Mouse (Mus musculus) inflammation-experienced regulatory T-cells, adult 16 weeks (primary cell): ENCODE results near the gene Pigyl. TPM values are rescaled to one million over a fixed set of nuclear protein-coding genes. Genes with fewer than 3 reads are reported as not detected.

Source experiments
- polyA plus RNA-seq: library from polyadenylated mRNA; unstranded; fragments of 100-300 nt; shearing (Covaris generic); gene quantifications from one replicate; pipeline ENCODE4 v1.2.1, GENCODE M21; 2017

The Pigyl gene
- 45.4 TPM for polyA plus RNA-seq

DNA sequence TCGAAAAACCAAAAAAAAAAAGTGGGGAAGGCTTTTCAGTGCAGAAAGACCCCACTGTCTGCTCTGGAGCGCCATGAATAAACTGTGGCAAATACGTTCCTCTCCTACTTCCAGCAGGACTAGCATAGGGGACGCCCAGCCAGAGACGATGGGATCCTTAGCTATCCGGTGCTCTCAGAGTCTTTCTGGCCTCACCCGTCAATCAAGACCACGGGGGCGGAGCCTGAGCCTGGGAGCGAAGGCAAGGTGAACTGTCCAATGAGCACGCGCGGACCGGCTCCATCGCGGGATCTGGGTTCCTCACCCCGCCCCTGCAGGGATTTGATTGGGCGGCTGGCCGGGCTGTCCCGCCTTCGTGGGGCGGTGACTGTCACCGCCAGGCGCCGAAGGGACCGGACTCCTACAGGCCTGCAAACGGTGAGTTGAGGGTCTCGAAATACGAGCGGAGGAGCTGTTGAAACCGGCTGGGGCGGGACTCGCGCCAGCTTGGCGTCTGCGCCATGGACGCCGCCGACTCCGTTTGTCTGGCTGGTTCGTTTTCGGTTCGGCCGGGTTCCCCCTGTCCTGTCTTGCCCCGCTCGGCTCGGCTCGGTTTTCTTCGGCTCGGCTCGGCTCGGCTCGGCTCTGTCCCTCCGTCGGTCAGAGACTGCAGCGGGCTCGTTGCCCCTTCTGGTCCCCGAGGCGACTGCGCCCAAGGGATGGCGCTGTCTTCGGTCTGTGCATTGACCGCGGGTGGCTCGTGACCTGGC, at the start of gene Pigyl:
Gene Pigyl (plus strand): TSS at position 350 of the 749 bp plus-strand sequence.

DNA sequence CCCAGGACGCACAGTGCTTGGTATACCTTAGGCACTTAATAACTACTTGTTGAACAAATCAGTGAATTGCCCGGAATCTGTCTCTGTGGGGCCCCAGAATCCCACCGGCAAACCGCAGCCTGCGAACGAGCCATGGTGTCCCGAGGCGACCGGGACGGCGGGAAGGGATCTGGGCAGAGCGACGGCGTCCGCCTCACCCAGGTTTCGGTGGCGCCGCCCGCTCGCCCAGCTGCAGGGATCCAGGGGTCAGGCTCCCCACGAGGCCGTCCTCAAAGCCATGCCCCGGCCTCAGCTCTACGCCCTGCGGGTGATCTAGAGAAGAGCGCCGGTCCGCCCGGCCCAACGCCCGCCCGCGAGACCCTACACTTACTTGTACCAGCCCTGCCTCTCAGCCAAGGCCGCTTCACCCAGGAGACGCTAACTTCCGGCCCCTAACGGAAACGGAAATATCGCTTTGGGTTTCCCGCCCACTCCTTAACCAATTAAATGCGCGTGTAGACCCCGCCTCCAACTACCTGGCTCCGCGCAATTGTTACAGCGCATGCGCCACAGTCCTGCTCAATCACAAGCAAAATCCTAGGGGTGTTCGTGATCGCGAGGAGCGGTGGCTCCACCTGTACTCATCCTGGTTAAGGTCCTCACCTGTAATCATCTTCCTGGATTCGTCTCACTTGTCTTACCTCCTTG, 39.8 kb upstream of the Pigyl start, which contains the start of gene Elof1:
Gene Elof1 (minus strand): TSS at position 433 of the 687 bp plus-strand sequence.

DNA sequence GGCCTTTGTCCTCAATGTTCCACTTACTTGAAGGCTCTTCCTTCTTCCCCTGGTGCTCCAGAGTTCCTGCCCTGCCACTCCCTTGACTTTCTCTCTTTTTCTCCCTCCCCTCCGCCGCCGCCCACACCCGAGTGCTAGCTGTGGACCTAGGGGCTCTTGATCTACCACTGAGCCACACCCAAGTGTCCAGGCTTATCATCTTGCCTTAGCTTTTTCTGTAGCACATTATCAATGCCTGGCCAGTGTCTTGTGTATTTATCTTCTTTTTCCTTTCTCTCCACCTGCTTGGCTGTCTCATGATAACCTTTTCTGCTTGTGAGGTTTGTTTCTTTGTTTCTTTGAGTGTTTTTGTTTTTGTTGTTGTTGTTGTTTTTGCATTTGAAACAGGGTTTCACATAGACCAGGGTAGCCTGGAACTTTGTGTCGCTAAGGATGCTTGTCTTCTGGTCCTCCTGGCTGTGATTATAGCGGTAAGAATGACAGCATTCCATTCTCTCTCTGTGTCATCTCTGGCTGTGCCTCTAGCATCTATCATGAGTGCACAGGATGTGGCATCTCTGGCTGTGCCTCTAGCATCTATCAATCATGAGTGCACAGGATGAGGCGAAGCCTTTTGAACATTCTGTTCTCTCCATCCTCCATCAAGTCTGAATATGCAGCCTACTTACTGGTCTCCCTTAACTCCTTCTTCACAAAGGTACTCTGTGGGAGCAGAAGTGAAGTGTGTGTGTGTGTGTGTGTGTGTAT, 20.8 kb upstream of the Pigyl start, which contains the start of gene Acp5:
Gene Acp5 (minus strand): TSS at position 68 of the 747 bp plus-strand sequence.

DNA sequence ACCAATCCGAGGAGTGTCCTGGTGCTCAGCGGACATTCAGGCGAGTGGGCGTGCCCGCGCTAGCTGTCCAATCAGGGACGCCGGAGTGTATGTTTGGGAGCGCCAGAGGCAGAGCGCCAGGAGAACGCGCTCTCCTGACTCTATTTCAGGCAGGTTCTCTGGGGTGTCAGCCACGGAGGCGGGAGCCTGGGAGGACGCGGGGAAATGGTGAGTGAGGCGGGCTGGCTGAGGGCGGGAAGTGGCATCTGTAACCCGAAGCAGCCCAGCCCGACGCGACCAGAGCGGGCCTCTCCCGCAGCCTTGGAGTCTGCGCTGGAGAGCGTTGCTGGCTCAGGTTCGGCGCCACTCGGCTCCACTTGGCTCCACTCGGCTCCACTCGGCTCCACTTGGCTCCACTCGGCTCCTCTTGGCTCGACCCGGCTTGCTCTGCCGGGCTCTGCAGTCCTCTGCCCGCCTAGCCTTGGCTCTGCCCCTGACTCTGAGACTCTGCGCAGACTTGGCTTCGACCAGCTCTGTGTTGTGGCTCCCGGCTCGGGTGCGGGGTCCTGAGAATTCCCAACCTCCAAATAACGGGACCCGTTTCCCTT, 31.5 kb downstream of the Pigyl start, which contains the start of gene Zfp872:
Gene Zfp872 (plus strand): TSS at position 66 of the 587 bp plus-strand sequence.

Other genes starting within 250 kb of the Pigyl start
- 17.7 TPM for gene Rab3d, start 238.7 kb upstream of the Pigyl start, polyA plus RNA-seq
- gene Ccdc159, start 229.4 kb upstream of the Pigyl start, polyA plus RNA-seq: 0.46 TPM
- 10.4 TPM for gene Tmem205, start 229.3 kb upstream of the Pigyl start, polyA plus RNA-seq
- gene Plppr2, start 219.8 kb upstream of the Pigyl start, polyA plus RNA-seq: 2.4 TPM
- gene Swsap1, start 201.1 kb upstream of the Pigyl start, polyA plus RNA-seq: 10.9 TPM
- gene Epor, start 193.3 kb upstream of the Pigyl start, polyA plus RNA-seq: 0.94 TPM
- gene Rgl3, start 167.4 kb upstream of the Pigyl start, polyA plus RNA-seq: 0.20 TPM
- not detected for gene Ccdc151, start 154.2 kb upstream of the Pigyl start, polyA plus RNA-seq
- 93.9 TPM for gene Prkcsh, start 154.0 kb upstream of the Pigyl start, polyA plus RNA-seq
- gene Elavl3, start 104.8 kb upstream of the Pigyl start, polyA plus RNA-seq: not detected
- not detected for gene Gm49318, start 85.6 kb upstream of the Pigyl start, polyA plus RNA-seq
- gene Zfp653, start 85.5 kb upstream of the Pigyl start, polyA plus RNA-seq: 8.2 TPM
- gene Ecsit, start 71.4 kb upstream of the Pigyl start, polyA plus RNA-seq: 50.8 TPM
- gene Cnn1, start 57.6 kb upstream of the Pigyl start, polyA plus RNA-seq: not detected
- 93.2 TPM for gene Elof1, start 39.7 kb upstream of the Pigyl start, polyA plus RNA-seq
- 253 TPM for gene Acp5, start 21.1 kb upstream of the Pigyl start, polyA plus RNA-seq
- gene Zfp872, start 31.2 kb downstream of the Pigyl start, polyA plus RNA-seq: not detected
- gene Zfp809, start 68.9 kb downstream of the Pigyl start, polyA plus RNA-seq: 55.7 TPM
- 7.4 TPM for gene Zfp599, start 103.0 kb downstream of the Pigyl start, polyA plus RNA-seq
- 18.0 TPM for gene Zfp810, start 150.8 kb downstream of the Pigyl start, polyA plus RNA-seq
- 1.5 TPM for gene Anln, start 232.3 kb downstream of the Pigyl start, polyA plus RNA-seq